Mouse (Mus musculus): Measurements from ENCODE around the gene Leprot.

DNA sequence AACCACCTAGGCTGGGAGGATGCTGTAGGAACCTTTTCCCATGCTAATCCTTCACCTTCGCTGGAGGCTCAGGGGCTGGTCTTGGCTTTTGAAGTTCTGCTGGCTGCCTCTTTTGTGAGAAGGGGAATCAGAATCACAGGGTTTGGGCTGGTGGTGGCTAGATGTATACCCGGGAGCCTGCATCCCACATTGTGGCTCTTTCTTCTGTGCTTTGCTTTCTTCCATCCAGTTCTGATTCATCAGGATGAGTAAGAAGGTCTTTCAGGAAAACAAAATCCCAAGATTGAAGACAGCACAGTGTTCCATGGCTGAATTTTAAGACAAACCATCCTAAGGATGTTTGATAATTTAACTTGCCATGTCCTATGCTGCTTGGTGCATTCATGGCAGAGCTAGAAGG is 27.3 kb upstream of the Leprot start:
- TF ChIP-seq POLR2A (IDR thresholded peaks at IDR 0.05; ENCODE audit: insufficient read depth, low read depth, low read length) (no peak), CTCF (IDR thresholded peaks at IDR 0.05; ENCODE audit: insufficient read depth, low read depth, low read length) (no peak)

Measured in olfactory bulb, adult 2 months (tissue).